Mouse (Mus musculus) frontal cortex, postnatal 36 days (tissue): ENCODE measurements around the gene Psmb8.

Experiments
- DNase-seq, 2 experiments: peaks; one replicate each; pipeline ENCODE4 v3.0.0; 2022; ENCODE audit warnings: low spot score in 2 of 2

Psmb8 gene

GRCm38 (mm10) chr17:34248764-34249163 lies 51.2 kb downstream of the Psmb8 start:
- no peak for DNase-seq

- DNase-seq = no peak
Observed at GRCm38 (mm10) chr17:34249361-34249760, 51.8 kb downstream of the Psmb8 start.

GRCm38 (mm10) chr17:34249878-34250277 lies 52.4 kb downstream of the Psmb8 start:
- DNase-seq = peak in 1 of 2 experiments; percentile 67
